Mouse (Mus musculus) T-cell, adult 66 days (primary cell): ENCODE results near the gene Ppa2. TPM values are rescaled to one million over a fixed set of nuclear protein-coding genes. Genes with fewer than 3 reads are reported as not detected.

Experiments used
- total RNA-seq, 2 experiments: library from RNA; stranded (reverse); gene quantifications; 3 replicates in 1 of 2; 4 replicates in 1 of 2; pipeline ENCODE4 v1.2.4; 2023

Ppa2 gene
- 10 to 100 TPM; 26.2 to 30.0 TPM for total RNA-seq

GRCm38 (mm10) chr3:133309954-133310808, at the start of gene Ppa2:
Gene Ppa2 (plus strand): TSS chr3:133310110.

Other genes with a start within 250 kb of the Ppa2 start
- gene Ints12, start 218.3 kb upstream of the Ppa2 start, total RNA-seq, result 10 to 100 TPM; 15.3 to 16.2 TPM
- 10 to 100 TPM; 22.1 to 24.4 TPM for gene Gstcd, start 218.1 kb upstream of the Ppa2 start, total RNA-seq
- not detected for gene Arhgef38, start 75.2 kb upstream of the Ppa2 start, total RNA-seq
- 10 to 100 TPM; 95.7 to 99.9 TPM for gene Tet2, start 235.0 kb downstream of the Ppa2 start, total RNA-seq